Mouse (Mus musculus): ENCODE measurements around the gene Tent4a. TPM values are rescaled to one million over a fixed set of nuclear protein-coding genes. Genes with fewer than 3 reads are reported as not detected.
"Not testable (repeated sequence)": the region's sequence is repeated elsewhere in the genome, so short reads cannot be mapped to it uniquely, and the experiment has no call there.

Gene Tent4a
- polyA plus RNA-seq (2015; fragmentation: Nextera tagmentation; extraction: Ambion mirVana): 5.0 and 5.1 TPM in 2 replicates

GRCm38 (mm10) chr13:69534334-69534653 is at the start of gene Tent4a:
Gene Tent4a, minus strand, starts transcription at chr13:69534617.
- under 1% methylated on average over 13 of the region's 57 CpGs for WGBS

DNA sequence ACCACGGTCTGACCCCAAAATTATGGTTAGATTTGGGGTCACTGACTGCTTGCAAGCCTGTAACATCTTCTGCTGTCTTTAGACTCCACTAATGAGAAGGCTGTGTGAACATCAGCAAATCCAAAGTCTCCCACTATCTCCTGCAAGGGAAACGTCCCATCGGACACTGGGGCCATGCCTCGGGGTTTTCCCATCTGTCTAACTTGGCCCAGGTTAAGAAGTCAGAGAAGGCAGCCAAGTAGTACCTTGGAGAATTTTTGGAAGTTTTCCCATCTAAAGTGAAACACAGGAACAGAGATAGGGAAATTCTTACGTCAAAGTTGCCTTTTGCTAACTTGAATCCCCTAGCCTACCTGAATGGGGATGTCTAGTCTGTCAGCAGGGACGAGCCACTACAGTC is 49.2 kb upstream of the Tent4a start:
- no peaks in the 10 kb centered on the region for H3K9me3 ChIP-seq (ENCODE audit: low read length)
- H3K4me2 ChIP-seq (replicated peaks; ENCODE audit: low read depth, low read length): no peak overlapping the region
- 92% methylated on average over 6 of the region's 6 CpGs for WGBS
- no peaks in the 10 kb centered on the region for H3K36me3 ChIP-seq (ENCODE audit: insufficient read depth, low read length)
- peaks cover 3% of the 10 kb centered on the region; the same call in 1 of the 2 replicates for H3K4me1 ChIP-seq (ENCODE audit: insufficient read depth, low read length)
- no peak for ATAC-seq (ENCODE audit: low FRiP score, low TSS enrichment)
- no peak overlapping the region for H3K9ac ChIP-seq (replicated peaks; ENCODE audit: low read length)
- no peaks in the 10 kb centered on the region for H3K27me3 ChIP-seq (ENCODE audit: insufficient read depth, low read length)
- no peak overlapping the region for H3K4me3 ChIP-seq (ENCODE audit: low read length)
- H3K27ac ChIP-seq (ENCODE audit: low read length): no peak overlapping the region

More at GRCm38 (mm10) chr13:69534334-69534653, at the start of gene Tent4a:
- Histone ChIP-seq H3K27ac (ENCODE audit: low read length) (peak within 1 kb of the TSS; percentile 94), H3K27me3 (ENCODE audit: insufficient read depth, low read length) (no peaks in the 10 kb centered on the region), H3K4me3 (ENCODE audit: low read length) (peak within 1 kb of the TSS; percentile 94), H3K9ac (replicated peaks; ENCODE audit: low read length) (peak within 1 kb of the TSS; percentile 94), H3K4me2 (replicated peaks; ENCODE audit: low read depth, low read length) (peak within 1 kb of the TSS; percentile 93), H3K9me3 (ENCODE audit: low read length) (no peaks in the 10 kb centered on the region), H3K36me3 (ENCODE audit: insufficient read depth, low read length) (peaks cover 7% of the 10 kb centered on the region), H3K4me1 (ENCODE audit: insufficient read depth, low read length) (peaks cover 41% of the 10 kb centered on the region)
- peak; percentile 88 for ATAC-seq (ENCODE audit: low FRiP score, low TSS enrichment)

DNA sequence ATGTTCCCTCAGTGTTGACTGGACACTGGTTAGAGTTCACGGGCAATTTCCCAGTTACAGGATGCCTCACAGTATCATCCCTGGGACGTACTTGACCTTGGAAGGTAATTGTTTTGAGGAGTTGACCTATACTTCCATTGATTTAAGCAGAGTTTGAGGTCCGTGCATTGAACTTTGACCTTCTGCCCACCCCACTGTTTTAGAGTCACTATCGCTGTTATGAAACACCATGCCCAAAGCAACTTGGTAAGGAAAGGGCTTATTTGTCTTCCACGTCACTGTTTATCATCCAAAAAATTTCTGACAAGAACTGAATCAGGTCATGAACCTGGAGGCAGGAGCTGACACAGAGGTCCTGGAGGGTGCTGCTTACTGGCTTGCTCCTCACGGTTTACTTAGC is 48.0 kb upstream of the Tent4a start:
- no peak overlapping the region for H3K27ac ChIP-seq (ENCODE audit: low read length)
- no peak for ATAC-seq (ENCODE audit: low FRiP score, low TSS enrichment)
- 78% methylated on average over 6 of the region's 6 CpGs for WGBS
- no peak overlapping the region for H3K4me2 ChIP-seq (replicated peaks; ENCODE audit: low read depth, low read length)
- no peak overlapping the region for H3K9ac ChIP-seq (replicated peaks; ENCODE audit: low read length)
- no peaks in the 10 kb centered on the region for H3K9me3 ChIP-seq (ENCODE audit: low read length)
- no peaks in the 10 kb centered on the region for H3K27me3 ChIP-seq (ENCODE audit: insufficient read depth, low read length)
- H3K4me1 ChIP-seq (ENCODE audit: insufficient read depth, low read length): peaks cover 3% of the 10 kb centered on the region; the same call in 1 of the 2 replicates
- H3K36me3 ChIP-seq (ENCODE audit: insufficient read depth, low read length): no peaks in the 10 kb centered on the region
- H3K4me3 ChIP-seq (ENCODE audit: low read length): no peak overlapping the region

- no peaks in the 10 kb centered on the region for H3K36me3 ChIP-seq (ENCODE audit: insufficient read depth, low read length)
- no peak overlapping the region for H3K4me3 ChIP-seq (ENCODE audit: low read length)
- no peak for ATAC-seq (ENCODE audit: low FRiP score, low TSS enrichment)
- no peak overlapping the region for H3K4me2 ChIP-seq (replicated peaks; ENCODE audit: low read depth, low read length)
- no peak overlapping the region for H3K9ac ChIP-seq (replicated peaks; ENCODE audit: low read length)
- 84% methylated on average over 16 of the region's 16 CpGs for WGBS
- no peaks in the 10 kb centered on the region for H3K9me3 ChIP-seq (ENCODE audit: low read length)
- H3K27ac ChIP-seq (ENCODE audit: low read length): no peak overlapping the region
- H3K27me3 ChIP-seq (ENCODE audit: insufficient read depth, low read length): no peaks in the 10 kb centered on the region
- no peaks in the 10 kb centered on the region for H3K4me1 ChIP-seq (ENCODE audit: insufficient read depth, low read length)
These were observed 42.9 kb upstream of the Tent4a start for GRCm38 (mm10) chr13:69577181-69577834.

- no peaks in the 10 kb centered on the region for H3K36me3 ChIP-seq (ENCODE audit: insufficient read depth, low read length)
These were observed 42.3 kb upstream of the Tent4a start for GRCm38 (mm10) chr13:69576676-69577075.

GRCm38 (mm10) chr13:69572594-69572993 is 38.2 kb upstream of the Tent4a start:
- H3K9me3 ChIP-seq (ENCODE audit: low read length): no peaks in the 10 kb centered on the region
- no peaks in the 10 kb centered on the region for H3K4me1 ChIP-seq (ENCODE audit: insufficient read depth, low read length)
- H3K27me3 ChIP-seq (ENCODE audit: insufficient read depth, low read length): no peaks in the 10 kb centered on the region
- no peak overlapping the region for H3K4me3 ChIP-seq (ENCODE audit: low read length)
- no peak overlapping the region for H3K27ac ChIP-seq (ENCODE audit: low read length)
- H3K9ac ChIP-seq (replicated peaks; ENCODE audit: low read length): no peak overlapping the region
- WGBS: 89% methylated on average over 3 of the region's 3 CpGs
- H3K36me3 ChIP-seq (ENCODE audit: insufficient read depth, low read length): no peaks in the 10 kb centered on the region
- ATAC-seq (ENCODE audit: low FRiP score, low TSS enrichment): no peak
- no peak overlapping the region for H3K4me2 ChIP-seq (replicated peaks; ENCODE audit: low read depth, low read length)

More at GRCm38 (mm10) chr13:69576676-69577075, 42.3 kb upstream of the Tent4a start:
- Histone ChIP-seq H3K27ac (ENCODE audit: low read length) (no peak overlapping the region), H3K4me2 (replicated peaks; ENCODE audit: low read depth, low read length) (no peak overlapping the region), H3K9me3 (ENCODE audit: low read length) (no peaks in the 10 kb centered on the region), H3K27me3 (ENCODE audit: insufficient read depth, low read length) (no peaks in the 10 kb centered on the region), H3K9ac (replicated peaks; ENCODE audit: low read length) (no peak overlapping the region), H3K4me1 (ENCODE audit: insufficient read depth, low read length) (no peaks in the 10 kb centered on the region), H3K4me3 (ENCODE audit: low read length) (no peak overlapping the region)
- 66% methylated on average over 11 of the region's 11 CpGs for WGBS
- ATAC-seq (ENCODE audit: low FRiP score, low TSS enrichment): no peak

- H3K27me3 ChIP-seq (ENCODE audit: insufficient read depth, low read length): no peaks in the 10 kb centered on the region
- no peaks in the 10 kb centered on the region for H3K4me1 ChIP-seq (ENCODE audit: insufficient read depth, low read length)
- H3K36me3 ChIP-seq (ENCODE audit: insufficient read depth, low read length): no peaks in the 10 kb centered on the region
- no peaks in the 10 kb centered on the region for H3K9me3 ChIP-seq (ENCODE audit: low read length)
- no peak overlapping the region for H3K9ac ChIP-seq (replicated peaks; ENCODE audit: low read length)
- H3K27ac ChIP-seq (ENCODE audit: low read length): no peak overlapping the region
- ATAC-seq (ENCODE audit: low FRiP score, low TSS enrichment): no peak
- H3K4me2 ChIP-seq (replicated peaks; ENCODE audit: low read depth, low read length): no peak overlapping the region
- H3K4me3 ChIP-seq (ENCODE audit: low read length): no peak overlapping the region
- 85% methylated on average over 9 of the region's 9 CpGs for WGBS
These were observed 34.8 kb upstream of the Tent4a start for GRCm38 (mm10) chr13:69569201-69569600.

DNA sequence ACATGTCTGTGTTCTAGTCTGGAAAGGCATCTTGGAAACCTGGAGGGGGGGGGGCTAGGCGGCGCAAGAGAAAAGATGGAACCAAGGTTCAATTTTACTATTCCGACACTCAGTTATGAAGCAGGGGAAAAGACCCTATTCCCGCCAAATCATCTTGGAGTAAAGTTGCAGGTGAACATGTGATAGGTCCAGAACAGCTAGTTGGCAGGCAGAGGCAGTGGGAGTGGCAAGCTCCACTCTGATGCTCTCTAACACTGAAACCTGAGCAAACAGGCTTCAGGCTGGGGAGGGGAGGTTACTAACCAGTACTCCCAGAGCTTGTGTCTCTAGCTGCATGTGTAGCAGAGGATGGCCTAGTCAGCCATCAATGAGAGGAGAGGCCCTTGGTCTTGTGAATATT is 31.0 kb upstream of the Tent4a start:
- H3K36me3 ChIP-seq (ENCODE audit: insufficient read depth, low read length); H3K4me3 ChIP-seq (ENCODE audit: low read length); H3K9ac ChIP-seq (replicated peaks; ENCODE audit: low read length); H3K4me1 ChIP-seq (ENCODE audit: insufficient read depth, low read length); ATAC-seq (ENCODE audit: low FRiP score, low TSS enrichment); H3K27ac ChIP-seq (ENCODE audit: low read length); H3K4me2 ChIP-seq (replicated peaks; ENCODE audit: low read depth, low read length); H3K9me3 ChIP-seq (ENCODE audit: low read length); H3K27me3 ChIP-seq (ENCODE audit: insufficient read depth, low read length): not testable (repeated sequence)
- WGBS: 92% methylated on average over 4 of the region's 4 CpGs

- Histone ChIP-seq H3K4me2 (replicated peaks; ENCODE audit: low read depth, low read length) (no peak overlapping the region), H3K27me3 (ENCODE audit: insufficient read depth, low read length) (no peaks in the 10 kb centered on the region), H3K9me3 (ENCODE audit: low read length) (no peaks in the 10 kb centered on the region), H3K9ac (replicated peaks; ENCODE audit: low read length) (no peak overlapping the region), H3K36me3 (ENCODE audit: insufficient read depth, low read length) (no peaks in the 10 kb centered on the region), H3K4me3 (ENCODE audit: low read length) (no peak overlapping the region), H3K4me1 (ENCODE audit: insufficient read depth, low read length) (0 out of 2 replicates have a peak, but pooled peaks cover 9% of the 10 kb centered on the region), H3K27ac (ENCODE audit: low read length) (no peak overlapping the region)
- ATAC-seq (ENCODE audit: low FRiP score, low TSS enrichment): no peak
These were observed 30.2 kb upstream of the Tent4a start for GRCm38 (mm10) chr13:69564573-69564972.

DNA sequence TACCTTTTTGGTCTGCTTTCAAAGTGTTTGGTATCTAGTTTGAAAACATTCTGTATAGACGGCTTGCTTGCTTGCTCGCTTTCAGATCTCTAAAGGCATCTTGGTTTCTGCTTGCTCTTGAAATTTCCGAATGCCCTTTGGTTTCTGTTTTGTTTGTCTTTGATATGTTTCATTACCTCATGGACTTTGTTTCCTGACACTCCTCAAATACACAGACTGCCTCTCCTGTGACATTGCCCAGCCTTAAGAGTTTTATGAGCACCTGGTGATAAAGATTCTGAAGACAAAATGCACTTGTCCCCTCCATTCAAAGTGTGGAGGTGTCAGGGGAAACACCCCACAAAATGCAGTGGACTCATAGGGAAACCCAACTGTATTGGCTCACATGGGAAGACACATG is 29.5 kb upstream of the Tent4a start:
- Histone ChIP-seq H3K9me3 (ENCODE audit: low read length) (no peaks in the 10 kb centered on the region), H3K4me1 (ENCODE audit: insufficient read depth, low read length) (0 out of 2 replicates have a peak, but pooled peaks cover 9% of the 10 kb centered on the region), H3K36me3 (ENCODE audit: insufficient read depth, low read length) (no peaks in the 10 kb centered on the region), H3K27me3 (ENCODE audit: insufficient read depth, low read length) (no peaks in the 10 kb centered on the region), H3K27ac (ENCODE audit: low read length) (no peak overlapping the region), H3K9ac (replicated peaks; ENCODE audit: low read length) (no peak overlapping the region), H3K4me3 (ENCODE audit: low read length) (no peak overlapping the region), H3K4me2 (replicated peaks; ENCODE audit: low read depth, low read length) (no peak overlapping the region)
- no peak for ATAC-seq (ENCODE audit: low FRiP score, low TSS enrichment)
- WGBS: 37% methylated on average over 3 of the region's 3 CpGs

All from kidney, embryonic 16.5 days (tissue).